Mouse (Mus musculus) hindbrain, postnatal 0 days (tissue): Measurements from ENCODE around the gene Snapc4. TPM values are rescaled to one million over a fixed set of nuclear protein-coding genes. Genes with fewer than 3 reads are reported as not detected.

Experiments used
- ATAC-seq: fragments of 200-750 bp; cut with Nextera tagmentation; 2 replicates; pipeline ENCODE4 v1.8.0; 2017; ENCODE audit warnings: mild to moderate bottlenecking, moderate TSS enrichment, moderate library complexity
- DNase-seq: peaks from one replicate; pipeline ENCODE4 v3.0.0-alpha.2; 2015; ENCODE audit warnings: low spot score
- H3K27ac ChIP-seq: fragments of 300-500 bp; sonication (generic); 2 replicates; pipeline ENCODE4 v1.5.1; 2014; ENCODE audit warnings: mild to moderate bottlenecking
- H3K27me3 ChIP-seq: fragments of 300-500 bp; sonication (generic); 2 replicates; pipeline ENCODE4 v1.6.1; 2014; ENCODE audit warnings: low read length, mixed read lengths; ENCODE audit not compliant: insufficient read depth
- H3K36me3 ChIP-seq: fragments of 300-500 bp; sonication (generic); 2 replicates; pipeline ENCODE4 v1.6.1; 2014; ENCODE audit warnings: low read length, mixed read lengths; ENCODE audit not compliant: insufficient read depth
- H3K4me1 ChIP-seq: fragments of 300-500 bp; sonication (generic); 2 replicates; pipeline ENCODE4 v1.6.1; 2014; ENCODE audit warnings: antibody characterized with exemption, low read length, mixed read lengths; ENCODE audit not compliant: insufficient read depth
- H3K4me2 ChIP-seq: fragments of 300-500 bp; sonication (generic); 2 replicates; pipeline ENCODE4 v1.6.1; 2014; ENCODE audit warnings: low read depth, mild to moderate bottlenecking, low read length, moderate library complexity, mixed read lengths
- H3K4me3 ChIP-seq: fragments of 300-500 bp; sonication (generic); 2 replicates; pipeline ENCODE4 v1.5.1; 2014; ENCODE audit warnings: low read length
- H3K9ac ChIP-seq: fragments of 300-500 bp; sonication (generic); replicated peaks from 2 replicates; pipeline ENCODE4 v1.6.1; 2014; ENCODE audit warnings: mild to moderate bottlenecking, low read length, moderate library complexity, mixed read lengths
- H3K9me3 ChIP-seq: fragments of 300-500 bp; sonication (generic); 2 replicates; pipeline ENCODE4 v1.6.1; 2016; ENCODE audit warnings: low read length, mixed read lengths
- CTCF ChIP-seq: IDR thresholded peaks from 2 replicates; pipeline ENCODE4 v1.5.1; 2016; ENCODE audit warnings: antibody characterized with exemption, control low read depth, low read depth
- WGBS: fragments of 180-500 bp; shearing (Covaris S2); extraction: QIAGEN DNeasy Blood & Tissue Kit; methylation state at CpG from one replicate; pipeline ENCODE4 v1.1.7; 2014; 5-methylcytosine and 5-hydroxymethylcytosine counted together
- polyA plus RNA-seq: library from polyadenylated mRNA; unstranded; fragments of >200 nt; fragmentation: Nextera tagmentation; extraction: Ambion mirVana; gene quantifications from 2 replicates; pipeline ENCODE4 v1.2.1, GENCODE M21; 2015
- total RNA-seq: library from RNA; depleted of rRNA; stranded (reverse); fragments of >200 nt; gene quantifications from 2 replicates; pipeline ENCODE4 v1.2.3, GENCODE M21; 2014

Gene Snapc4
- total and polyA plus RNA-seq, 2 experiments from 2014 or later: 25.6 to 56.4 TPM

DNA sequence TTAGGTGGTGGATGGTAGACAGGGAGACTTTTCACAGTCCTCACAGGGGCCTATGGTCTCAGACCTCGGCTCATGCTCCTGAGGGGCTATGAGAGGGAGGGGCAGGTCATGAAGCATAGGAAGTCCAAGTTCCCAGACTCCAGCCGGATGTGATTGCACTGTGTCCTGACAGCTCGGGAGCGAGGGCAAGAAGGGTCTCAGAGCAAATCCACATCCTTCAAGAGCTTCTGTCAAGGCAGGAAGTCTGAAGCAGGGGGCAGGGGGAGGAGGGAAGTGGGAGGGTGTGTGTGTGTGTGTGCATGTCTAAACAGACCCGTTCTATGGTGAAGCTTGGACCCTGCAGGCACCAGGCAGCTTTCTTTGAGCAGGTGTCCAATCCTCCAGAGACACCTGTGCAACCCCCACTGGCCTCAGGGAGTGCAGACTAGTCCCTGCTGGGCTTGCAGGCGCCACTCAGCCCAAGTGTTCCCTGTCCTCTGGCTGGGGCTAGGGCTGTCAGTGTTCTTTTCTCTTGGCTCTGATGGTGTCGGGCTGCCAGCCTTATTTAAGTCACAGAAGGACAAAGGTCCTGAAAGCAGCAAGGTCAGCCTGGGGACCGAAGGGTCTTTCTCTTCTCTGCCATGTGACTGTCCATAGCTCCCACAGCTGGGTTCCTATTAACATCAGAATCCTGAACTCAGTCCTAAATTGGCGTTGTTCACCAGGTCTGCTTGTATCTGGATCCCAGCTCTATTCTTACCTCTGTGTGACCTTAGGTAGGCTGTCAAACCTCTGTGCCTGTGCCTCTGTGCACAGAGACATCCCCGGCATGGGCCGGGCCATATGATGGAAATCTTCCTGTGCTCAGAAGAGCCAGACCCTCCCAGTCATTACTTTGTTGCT is 37.6 kb downstream of the Snapc4 start:
- Histone ChIP-seq H3K9ac (no peak overlapping the region), H3K4me3 (no peak overlapping the region), H3K4me1 (no peaks in the 10 kb centered on the region), H3K36me3 (peaks cover 67% of the 10 kb centered on the region), H3K4me2 (no peak overlapping the region), H3K9me3 (no peaks in the 10 kb centered on the region), H3K27ac (peak overlapping the region; percentile 62), H3K27me3 (no peaks in the 10 kb centered on the region)
- DNase-seq (no peak), ATAC-seq (no peak)
- no peak for TF ChIP-seq CTCF
- WGBS: 65% methylated on average over 11 of the region's 11 CpGs

DNA sequence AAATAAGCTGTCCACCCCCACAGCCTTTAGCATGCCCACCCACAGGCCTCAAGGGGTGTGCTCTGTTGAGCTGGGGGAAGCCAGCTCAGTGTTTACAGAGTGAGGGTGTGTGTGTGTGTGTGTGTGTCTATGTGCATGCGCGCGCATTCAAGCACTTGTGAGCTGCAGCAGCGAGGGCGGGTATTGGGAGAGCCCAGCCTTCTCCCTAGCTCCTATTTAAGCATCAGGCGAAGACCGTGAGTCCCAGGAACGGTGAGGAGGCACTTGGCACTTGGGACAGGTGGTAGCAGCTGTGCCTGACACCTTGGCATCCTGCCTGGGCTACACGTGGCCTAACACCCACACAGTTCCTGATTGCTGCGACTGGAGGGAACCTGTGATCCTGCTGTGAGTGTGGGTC is 38.4 kb downstream of the Snapc4 start:
- TF ChIP-seq CTCF: no peak
- WGBS: 53% methylated on average over 10 of the region's 10 CpGs
- no peaks in the 10 kb centered on the region for H3K27me3 ChIP-seq
- H3K27ac ChIP-seq: peak overlapping the region; percentile 62
- DNase-seq (peak; percentile 29), ATAC-seq (no peak; the same call in 1 of the 2 replicates)
- H3K36me3 ChIP-seq: peaks cover 61% of the 10 kb centered on the region
- no peak overlapping the region for H3K9ac ChIP-seq
- H3K4me3 ChIP-seq: no peak overlapping the region
- no peaks in the 10 kb centered on the region for H3K4me1 ChIP-seq
- no peak overlapping the region for H3K4me2 ChIP-seq
- H3K9me3 ChIP-seq: no peaks in the 10 kb centered on the region

DNA sequence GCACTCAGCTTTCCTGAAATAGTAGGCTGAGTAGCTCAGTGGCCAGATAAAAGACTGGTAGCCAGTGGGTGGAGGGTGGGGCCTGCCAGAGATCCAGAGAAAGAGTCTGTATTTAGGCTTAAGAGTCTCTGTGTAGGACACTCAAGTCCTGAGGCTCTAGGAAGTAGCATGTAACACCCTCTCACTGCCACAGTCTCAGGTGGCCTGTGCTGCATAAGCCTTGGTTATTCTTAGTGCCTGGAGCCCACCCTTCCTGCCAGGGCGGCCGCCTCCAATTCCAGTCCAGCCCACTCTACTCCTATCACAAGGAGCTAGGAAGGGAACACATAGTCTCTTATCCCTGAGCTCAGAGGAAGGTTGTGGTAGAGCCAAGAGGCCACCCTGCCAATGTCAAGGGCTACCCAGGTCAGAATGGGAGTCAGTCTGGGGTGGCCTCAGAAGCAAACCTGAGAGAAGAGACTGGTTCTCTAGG is 38.9 kb downstream of the Snapc4 start:
- Histone ChIP-seq H3K27me3 (no peaks in the 10 kb centered on the region), H3K4me1 (no peaks in the 10 kb centered on the region), H3K36me3 (peaks cover 56% of the 10 kb centered on the region), H3K9ac (no peak overlapping the region), H3K4me2 (no peak overlapping the region), H3K4me3 (no peak overlapping the region), H3K27ac (peak overlapping the region; percentile 32; the same call in 1 of the 2 replicates), H3K9me3 (no peaks in the 10 kb centered on the region)
- 92% methylated on average over 2 of the region's 2 CpGs for WGBS
- TF ChIP-seq CTCF: no peak
- DNase-seq: no peak
- ATAC-seq: no peak

- DNase-seq: peak; percentile 30
- Histone ChIP-seq H3K4me2 (no peak overlapping the region), H3K27ac (peak overlapping the region; percentile 48; the same call in 1 of the 2 replicates), H3K4me1 (no peaks in the 10 kb centered on the region), H3K9ac (no peak overlapping the region), H3K27me3 (no peaks in the 10 kb centered on the region), H3K36me3 (peaks cover 33% of the 10 kb centered on the region; the same call in 1 of the 2 replicates), H3K9me3 (no peaks in the 10 kb centered on the region), H3K4me3 (no peak overlapping the region)
- no peak for TF ChIP-seq CTCF
- WGBS: 67% methylated on average over 5 of the region's 5 CpGs
- ATAC-seq: 0 out of 2 replicates have a peak, but pooled peaks have one; percentile 7
Measured at GRCm38 (mm10) chr2:26339204-26339551, 41.3 kb downstream of the Snapc4 start.

DNA sequence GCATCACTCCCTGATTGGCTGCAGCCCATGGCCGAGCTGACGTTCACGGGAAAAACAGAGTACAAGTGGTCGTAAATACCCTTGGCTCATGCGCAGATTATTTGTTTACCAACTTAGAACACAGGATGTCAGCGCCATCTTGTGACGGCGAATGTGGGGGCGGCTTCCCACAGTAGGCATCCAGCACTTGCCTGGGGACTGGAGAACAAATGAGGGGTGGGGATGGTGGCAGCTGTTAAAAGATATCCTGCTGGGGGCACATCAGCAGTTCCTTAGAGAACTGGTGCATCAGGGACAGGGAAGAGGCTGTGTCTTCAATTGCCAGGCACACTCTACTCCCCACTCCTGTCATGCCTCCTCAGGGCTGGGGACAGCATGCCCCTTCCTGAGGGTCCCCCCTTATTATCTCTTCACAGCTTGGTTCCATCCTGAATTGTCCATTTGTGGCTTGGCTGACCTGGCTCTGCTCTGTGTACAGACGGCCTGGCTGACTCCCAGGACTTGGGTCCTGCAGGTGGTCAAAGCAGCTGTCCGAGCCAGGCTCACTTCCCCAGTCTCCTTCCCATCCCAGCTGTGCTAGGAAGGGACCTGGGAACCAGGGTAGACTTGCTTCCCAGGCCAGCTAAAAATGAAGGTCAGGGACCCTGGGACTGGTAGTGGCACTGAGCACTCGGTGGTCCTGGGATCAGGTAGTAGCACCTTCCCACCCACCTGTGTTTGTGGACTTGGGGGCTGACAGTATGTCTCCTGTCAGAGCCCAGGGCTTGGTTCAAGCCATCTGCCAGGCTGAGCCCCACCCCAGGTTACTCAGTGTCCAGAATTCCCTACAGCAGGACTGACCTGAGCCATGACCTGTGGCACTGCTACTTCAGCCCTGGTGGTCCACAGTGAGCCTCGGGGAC is 41.9 kb downstream of the Snapc4 start:
- H3K4me2 ChIP-seq: no peak overlapping the region
- H3K36me3 ChIP-seq: peaks cover 27% of the 10 kb centered on the region; the same call in 1 of the 2 replicates
- DNase-seq (peak; percentile 48), ATAC-seq (peak; percentile 67)
- H3K9me3 ChIP-seq: no peaks in the 10 kb centered on the region
- no peaks in the 10 kb centered on the region for H3K27me3 ChIP-seq
- no peak overlapping the region for H3K4me3 ChIP-seq
- 51% methylated on average over 8 of the region's 13 CpGs for WGBS
- H3K9ac ChIP-seq: no peak overlapping the region
- no peaks in the 10 kb centered on the region for H3K4me1 ChIP-seq
- peak; percentile 14; the same call in 1 of the 2 replicates for TF ChIP-seq CTCF
- peak overlapping the region; percentile 48; the same call in 1 of the 2 replicates for H3K27ac ChIP-seq

- DNase-seq (peak; percentile 50), ATAC-seq (peak; percentile 28; the same call in 1 of the 2 replicates)
- H3K27me3 ChIP-seq: no peaks in the 10 kb centered on the region
- TF ChIP-seq CTCF: no peak
- H3K36me3 ChIP-seq: peaks cover 20% of the 10 kb centered on the region
- peak overlapping the region; percentile 84 for H3K27ac ChIP-seq
- H3K4me3 ChIP-seq: peak overlapping the region; percentile 8; the same call in 1 of the 2 replicates
- H3K9me3 ChIP-seq: no peaks in the 10 kb centered on the region
- H3K9ac ChIP-seq: peak overlapping the region; percentile 38
- no peaks in the 10 kb centered on the region for H3K4me1 ChIP-seq
- WGBS: 61% methylated on average over 6 of the region's 6 CpGs
- peak overlapping the region; percentile 42 for H3K4me2 ChIP-seq
Measured at GRCm38 (mm10) chr2:26330702-26331101, 49.8 kb downstream of the Snapc4 start.
